Mouse (Mus musculus): ENCODE data around the gene Gm37240. TPM values are rescaled to one million over a fixed set of nuclear protein-coding genes. Genes with fewer than 3 reads are reported as not detected.

The Gm37240 gene
- total and polyA plus RNA-seq, 2 experiments from 2014 or later = 0.43 to 1.9 TPM

GRCm38 (mm10) chr3:85020137-85020536, 867.2 kb downstream of the Gm37240 start:
- Histone ChIP-seq H3K36me3 (ENCODE audit: insufficient read depth, low read length) (no peaks in the 10 kb centered on the region), H3K27ac (ENCODE audit: low read depth, low read length) (no peak overlapping the region), H3K27me3 (ENCODE audit: insufficient read depth, low read length) (no peaks in the 10 kb centered on the region), H3K9ac (replicated peaks; ENCODE audit: low read length, poor library complexity, severe bottlenecking) (no peak overlapping the region), H3K4me3 (ENCODE audit: low read depth, low read length) (no peak overlapping the region), H3K9me3 (ENCODE audit: low read length) (no peaks in the 10 kb centered on the region), H3K4me2 (ENCODE audit: low read depth, low read length, poor library complexity, severe bottlenecking) (no peak overlapping the region), H3K4me1 (ENCODE audit: insufficient read depth, low read length) (0 out of 2 replicates have a peak, but pooled peaks cover under 1% of the 10 kb centered on the region)
- ATAC-seq (ENCODE audit: low FRiP score) (no peak), DNase-seq (ENCODE audit: low spot score) (no peak)
- no peak for TF ChIP-seq CTCF (IDR thresholded peaks at IDR 0.05)

- H3K9me3 ChIP-seq (ENCODE audit: low read length) = no peaks in the 10 kb centered on the region
- WGBS = 43% methylated on average over 9 of the region's 9 CpGs
- no peak overlapping the region for H3K9ac ChIP-seq (replicated peaks; ENCODE audit: low read length, poor library complexity, severe bottlenecking)
- no peak overlapping the region for H3K4me3 ChIP-seq (ENCODE audit: low read depth, low read length)
- H3K27me3 ChIP-seq (ENCODE audit: insufficient read depth, low read length) = no peaks in the 10 kb centered on the region
- DNase-seq (ENCODE audit: low spot score) (peak; percentile 52), ATAC-seq (ENCODE audit: low FRiP score) (no peak)
- 0 out of 2 replicates have a peak overlapping the region, but pooled peaks have one; percentile 18 for H3K27ac ChIP-seq (ENCODE audit: low read depth, low read length)
- H3K4me2 ChIP-seq (ENCODE audit: low read depth, low read length, poor library complexity, severe bottlenecking) = no peak overlapping the region
- H3K36me3 ChIP-seq (ENCODE audit: insufficient read depth, low read length) = no peaks in the 10 kb centered on the region
- TF ChIP-seq CTCF (IDR thresholded peaks at IDR 0.05) = peak; percentile 28
- H3K4me1 ChIP-seq (ENCODE audit: insufficient read depth, low read length) = no peaks in the 10 kb centered on the region
Observed at GRCm38 (mm10) chr3:85015667-85016066, 871.7 kb downstream of the Gm37240 start.

GRCm38 (mm10) chr3:85012889-85013288, 874.4 kb downstream of the Gm37240 start:
- Histone ChIP-seq H3K4me2 (ENCODE audit: low read depth, low read length, poor library complexity, severe bottlenecking) (no peak overlapping the region), H3K27ac (ENCODE audit: low read depth, low read length) (no peak overlapping the region), H3K4me1 (ENCODE audit: insufficient read depth, low read length) (no peaks in the 10 kb centered on the region), H3K36me3 (ENCODE audit: insufficient read depth, low read length) (no peaks in the 10 kb centered on the region), H3K27me3 (ENCODE audit: insufficient read depth, low read length) (no peaks in the 10 kb centered on the region), H3K9me3 (ENCODE audit: low read length) (no peaks in the 10 kb centered on the region), H3K9ac (replicated peaks; ENCODE audit: low read length, poor library complexity, severe bottlenecking) (no peak overlapping the region), H3K4me3 (ENCODE audit: low read depth, low read length) (no peak overlapping the region)
- no peak for DNase-seq (ENCODE audit: low spot score)
- no peak for ATAC-seq (ENCODE audit: low FRiP score)
- TF ChIP-seq CTCF (IDR thresholded peaks at IDR 0.05) = no peak
- 87% methylated on average over 6 of the region's 6 CpGs for WGBS

DNA sequence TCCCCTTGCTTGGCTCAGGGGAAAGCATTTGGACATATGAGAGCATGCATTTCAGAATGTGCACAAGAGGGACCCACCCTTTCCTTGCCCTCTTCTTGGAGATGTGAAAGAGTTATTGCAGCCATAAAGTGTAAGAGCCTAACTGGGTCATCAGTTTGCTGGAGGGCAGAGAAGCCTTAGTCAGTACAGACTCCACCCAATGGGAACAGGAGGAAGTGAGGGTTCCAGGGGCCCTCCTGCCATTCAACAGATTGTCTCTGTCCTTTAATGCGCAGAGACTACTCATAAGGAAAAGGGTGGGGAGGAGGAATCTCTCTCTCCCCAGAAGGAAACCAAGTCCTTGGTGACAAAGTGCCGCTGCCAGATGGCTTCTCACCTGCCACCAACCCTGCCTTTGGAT, 882.1 kb downstream of the Gm37240 start:
- DNase-seq (ENCODE audit: low spot score) (no peak), ATAC-seq (ENCODE audit: low FRiP score) (no peak)
- Histone ChIP-seq H3K27ac (ENCODE audit: low read depth, low read length) (no peak overlapping the region), H3K4me1 (ENCODE audit: insufficient read depth, low read length) (no peaks in the 10 kb centered on the region), H3K9ac (replicated peaks; ENCODE audit: low read length, poor library complexity, severe bottlenecking) (no peak overlapping the region), H3K4me3 (ENCODE audit: low read depth, low read length) (no peak overlapping the region), H3K4me2 (ENCODE audit: low read depth, low read length, poor library complexity, severe bottlenecking) (no peak overlapping the region), H3K36me3 (ENCODE audit: insufficient read depth, low read length) (no peaks in the 10 kb centered on the region), H3K9me3 (ENCODE audit: low read length) (no peaks in the 10 kb centered on the region), H3K27me3 (ENCODE audit: insufficient read depth, low read length) (no peaks in the 10 kb centered on the region)
- TF ChIP-seq CTCF (IDR thresholded peaks at IDR 0.05) = no peak
- WGBS = 88% methylated on average over 2 of the region's 2 CpGs

- ATAC-seq (ENCODE audit: low FRiP score) (no peak), DNase-seq (ENCODE audit: low spot score) (no peak)
- no peak overlapping the region for H3K4me2 ChIP-seq (ENCODE audit: low read depth, low read length, poor library complexity, severe bottlenecking)
Observed at GRCm38 (mm10) chr3:84988880-84989279, 898.4 kb downstream of the Gm37240 start.

GRCm38 (mm10) chr3:84985121-84985625, 902.1 kb downstream of the Gm37240 start:
- H3K4me1 ChIP-seq (ENCODE audit: insufficient read depth, low read length) = no peaks in the 10 kb centered on the region
- H3K4me3 ChIP-seq (ENCODE audit: low read depth, low read length) = no peak overlapping the region
- H3K9ac ChIP-seq (replicated peaks; ENCODE audit: low read length, poor library complexity, severe bottlenecking) = no peak overlapping the region
- H3K27me3 ChIP-seq (ENCODE audit: insufficient read depth, low read length) = no peaks in the 10 kb centered on the region
- WGBS = 86% methylated on average over 8 of the region's 8 CpGs
- ATAC-seq (ENCODE audit: low FRiP score) (no peak), DNase-seq (ENCODE audit: low spot score) (no peak)
- H3K36me3 ChIP-seq (ENCODE audit: insufficient read depth, low read length) = no peaks in the 10 kb centered on the region
- no peaks in the 10 kb centered on the region for H3K9me3 ChIP-seq (ENCODE audit: low read length)
- TF ChIP-seq CTCF (IDR thresholded peaks at IDR 0.05) = no peak
- H3K4me2 ChIP-seq (ENCODE audit: low read depth, low read length, poor library complexity, severe bottlenecking) = no peak overlapping the region
- no peak overlapping the region for H3K27ac ChIP-seq (ENCODE audit: low read depth, low read length)

More at GRCm38 (mm10) chr3:84988880-84989279, 898.4 kb downstream of the Gm37240 start:
- Histone ChIP-seq H3K4me3 (ENCODE audit: low read depth, low read length) (no peak overlapping the region), H3K27me3 (ENCODE audit: insufficient read depth, low read length) (no peaks in the 10 kb centered on the region), H3K27ac (ENCODE audit: low read depth, low read length) (no peak overlapping the region), H3K9me3 (ENCODE audit: low read length) (0 out of 2 replicates have a peak, but pooled peaks cover 4% of the 10 kb centered on the region), H3K9ac (replicated peaks; ENCODE audit: low read length, poor library complexity, severe bottlenecking) (no peak overlapping the region), H3K4me1 (ENCODE audit: insufficient read depth, low read length) (no peaks in the 10 kb centered on the region), H3K36me3 (ENCODE audit: insufficient read depth, low read length) (no peaks in the 10 kb centered on the region)
- WGBS = 95% methylated on average over 4 of the region's 4 CpGs
- no peak for TF ChIP-seq CTCF (IDR thresholded peaks at IDR 0.05)

Measured in midbrain, postnatal 0 days (tissue).